Mouse (Mus musculus) MEL (cell line): ENCODE results near the gene Napepld. TPM values are rescaled to one million over a fixed set of nuclear protein-coding genes. Genes with fewer than 3 reads are reported as not detected.

Experiments
- DNase-seq: peaks from one replicate; pipeline ENCODE4 v3.0.0; 2011; ENCODE audit warnings: low read depth, low spot score
- H3K27ac ChIP-seq: 2 replicates; pipeline ENCODE4 v1.5.1; 2012; ENCODE audit warnings: low read depth, mild to moderate bottlenecking, control low read depth, low read length, moderate library complexity; ENCODE audit not compliant: control insufficient read depth
- H3K27me3 ChIP-seq, 2 experiments: fragments of 150-350 bp in 1 of 2; sonication (generic) in 1 of 2; 2 replicates each; pipeline ENCODE4 v1.6.1; 2012; ENCODE audit warnings: low read length in 2 of 2, mild to moderate bottlenecking in 2 of 2, improper control_type of control experiment in 1 of 2, moderate library complexity in 1 of 2; ENCODE audit not compliant: insufficient read depth in 2 of 2, control insufficient read depth in 1 of 2
- H3K36me3 ChIP-seq, 2 experiments: 2 replicates each; pipeline ENCODE4 v1.6.1; 2012 to 2014; ENCODE audit warnings: low read length in 2 of 2, improper control_type of control experiment in 1 of 2, inconsistent platforms in 1 of 2, mild to moderate bottlenecking in 1 of 2; ENCODE audit not compliant: insufficient read depth in 2 of 2, control insufficient read depth in 1 of 2
- H3K4me1 ChIP-seq, 2 experiments: fragments of 150-350 bp in 1 of 2; sonication (generic) in 1 of 2; 2 replicates each; pipeline ENCODE4 v1.6.1; 2012; ENCODE audit warnings: low read length in 2 of 2, improper control_type of control experiment in 1 of 2, mild to moderate bottlenecking in 1 of 2; ENCODE audit not compliant: insufficient read depth in 2 of 2, control insufficient read depth in 1 of 2
- H3K4me3 ChIP-seq, 2 experiments: fragments of 150-350 bp in 1 of 2; sonication (generic) in 1 of 2; 2 replicates each; pipeline ENCODE4 v1.5.1; 2012; ENCODE audit warnings: low read depth in 2 of 2, low read length in 2 of 2, mild to moderate bottlenecking in 2 of 2, moderate library complexity in 2 of 2, control low read depth in 1 of 2, improper control_type of control experiment in 1 of 2; ENCODE audit not compliant: control insufficient read depth in 1 of 2, insufficient read depth in 1 of 2
- H3K79me2 ChIP-seq: 2 replicates; pipeline ENCODE4 v1.6.1; 2012; ENCODE audit warnings: mild to moderate bottlenecking, low read length, moderate library complexity; ENCODE audit not compliant: control insufficient read depth, poor library complexity, insufficient read depth
- H3K9ac ChIP-seq: 2 replicates; pipeline ENCODE4 v1.6.1; 2012; ENCODE audit warnings: low read depth, mild to moderate bottlenecking, control low read depth, low read length, moderate library complexity; ENCODE audit not compliant: control insufficient read depth, poor library complexity, severe bottlenecking
- H3K9me3 ChIP-seq: fragments of 150-350 bp; sonication (generic); replicated peaks from 2 replicates; pipeline ENCODE4 v1.6.1; 2012; ENCODE audit warnings: mild to moderate bottlenecking, low read length, improper control_type of control experiment, moderate library complexity; ENCODE audit not compliant: insufficient read depth
- BHLHE40 ChIP-seq: IDR thresholded peaks from 2 replicates; pipeline ENCODE4 v1.6.1; 2012; ENCODE audit warnings: low read depth, mild to moderate bottlenecking, inconsistent platforms, low read length, improper control_type of control experiment, borderline replicate concordance
- CHD1 ChIP-seq: IDR thresholded peaks from 2 replicates; pipeline ENCODE4 v1.6.1; 2012; ENCODE audit warnings: low read depth, mild to moderate bottlenecking, inconsistent platforms, low read length, improper control_type of control experiment
- CTCF ChIP-seq, 3 experiments: IDR thresholded peaks in 2 of 3; conservative IDR thresholded peaks in 1 of 3; 2 replicates each; pipeline ENCODE4 v1.5.1; 2011 to 2012; ENCODE audit warnings: low read length in 3 of 3, low read depth in 2 of 3, mild to moderate bottlenecking in 2 of 3, improper control_type of control experiment in 1 of 3, inconsistent platforms in 1 of 3, mixed read lengths in 1 of 3, moderate library complexity in 1 of 3; ENCODE audit not compliant: control insufficient read depth in 1 of 3, insufficient read depth in 1 of 3, poor library complexity in 1 of 3, severe bottlenecking in 1 of 3
- E2F4 ChIP-seq: IDR thresholded peaks from 2 replicates; pipeline ENCODE4 v1.6.1; 2011; ENCODE audit warnings: low read depth, low read length, improper control_type of control experiment, borderline replicate concordance
- ELF1 ChIP-seq: IDR thresholded peaks from 2 replicates; pipeline ENCODE4 v1.6.1; 2014; ENCODE audit warnings: low read depth, mild to moderate bottlenecking, inconsistent platforms, low read length, improper control_type of control experiment, moderate library complexity
- EP300 ChIP-seq, 2 experiments: IDR thresholded peaks; 2 replicates each; pipeline ENCODE4 v1.6.1; 2011; ENCODE audit warnings: improper control_type of control experiment in 2 of 2, low read length in 2 of 2, low read depth in 1 of 2, mild to moderate bottlenecking in 1 of 2
- ETS1 ChIP-seq: IDR thresholded peaks from 2 replicates; pipeline ENCODE4 v1.6.1; 2012; ENCODE audit warnings: low read depth, mild to moderate bottlenecking, inconsistent platforms, low read length, improper control_type of control experiment, moderate library complexity
- GABPA ChIP-seq: IDR thresholded peaks from 2 replicates; pipeline ENCODE4 v1.6.1; 2012; ENCODE audit warnings: low read depth, mild to moderate bottlenecking, inconsistent platforms, low read length, improper control_type of control experiment, moderate library complexity
- KAT2A ChIP-seq: conservative IDR thresholded peaks from 2 replicates; pipeline ENCODE4 v1.6.1; 2012; ENCODE audit warnings: low read depth, low read length, improper control_type of control experiment, inconsistent platforms
- MAFK ChIP-seq: IDR thresholded peaks from 2 replicates; pipeline ENCODE4 v1.6.1; 2011; ENCODE audit warnings: low read depth, mild to moderate bottlenecking, low read length, improper control_type of control experiment, borderline replicate concordance
- MAX ChIP-seq: IDR thresholded peaks from 2 replicates; pipeline ENCODE4 v1.6.1; 2011; ENCODE audit warnings: low read length, improper control_type of control experiment
- MEF2A ChIP-seq: IDR thresholded peaks from 2 replicates; pipeline ENCODE4 v1.6.1; 2014; ENCODE audit warnings: low read depth, mild to moderate bottlenecking, inconsistent platforms, low read length, improper control_type of control experiment; ENCODE audit not compliant: poor library complexity, insufficient replicate concordance, severe bottlenecking; ENCODE audit errors: extremely low read depth
- MYB ChIP-seq: IDR thresholded peaks from 2 replicates; pipeline ENCODE4 v1.6.1; 2011; ENCODE audit warnings: mild to moderate bottlenecking, low read depth, low read length, improper control_type of control experiment
- NRF1 ChIP-seq: IDR thresholded peaks from 2 replicates; pipeline ENCODE4 v1.6.1; 2014; ENCODE audit warnings: low read depth, mild to moderate bottlenecking, inconsistent platforms, low read length, improper control_type of control experiment, moderate library complexity; ENCODE audit not compliant: poor library complexity, insufficient read depth, severe bottlenecking
- POLR2AphosphoS2 ChIP-seq: IDR thresholded peaks from 2 replicates; pipeline ENCODE4 v1.6.1; 2011; ENCODE audit warnings: low read length, improper control_type of control experiment
- POLR2AphosphoS5 ChIP-seq: IDR thresholded peaks from 2 replicates; pipeline ENCODE4 v1.6.1; 2012; ENCODE audit warnings: low read depth, borderline replicate concordance, mild to moderate bottlenecking, inconsistent platforms, low read length, moderate library complexity, mixed read lengths
- RAD21 ChIP-seq: IDR thresholded peaks from 2 replicates; pipeline ENCODE4 v1.6.1; 2011; ENCODE audit warnings: mild to moderate bottlenecking, low read depth, low read length, improper control_type of control experiment
- RCOR1 ChIP-seq: IDR thresholded peaks from 2 replicates; pipeline ENCODE4 v1.6.1; 2012; ENCODE audit warnings: low read depth, mild to moderate bottlenecking, inconsistent platforms, low read length, improper control_type of control experiment
- SIN3A ChIP-seq: IDR thresholded peaks from 2 replicates; pipeline ENCODE4 v1.6.1; 2012; ENCODE audit warnings: low read length, improper control_type of control experiment, inconsistent platforms
- TAL1 ChIP-seq: IDR thresholded peaks from 2 replicates; pipeline ENCODE4 v1.6.1; 2012; ENCODE audit warnings: mild to moderate bottlenecking, inconsistent platforms, low read length, moderate library complexity, mixed read lengths
- TBP ChIP-seq: IDR thresholded peaks from 2 replicates; pipeline ENCODE4 v1.8.0; 2011; ENCODE audit warnings: low read depth, low read length, improper control_type of control experiment
- TCF12 ChIP-seq: IDR thresholded peaks from 2 replicates; pipeline ENCODE4 v1.6.1; 2014; ENCODE audit warnings: low read depth, mild to moderate bottlenecking, inconsistent platforms, low read length, improper control_type of control experiment, moderate library complexity
- USF1 ChIP-seq: IDR thresholded peaks from 2 replicates; pipeline ENCODE4 v1.6.1; 2014; ENCODE audit warnings: low read depth, mild to moderate bottlenecking, inconsistent platforms, low read length, improper control_type of control experiment, moderate library complexity
- USF2 ChIP-seq, 2 experiments: IDR thresholded peaks; 2 replicates each; pipeline ENCODE4 v1.6.1; 2011 to 2012; ENCODE audit warnings: improper control_type of control experiment in 2 of 2, low read length in 2 of 2, borderline replicate concordance in 1 of 2, inconsistent platforms in 1 of 2, low read depth in 1 of 2, mild to moderate bottlenecking in 1 of 2; ENCODE audit not compliant: insufficient read depth in 1 of 2
- ZC3H11A ChIP-seq: IDR thresholded peaks from 2 replicates; pipeline ENCODE4 v1.6.1; 2012; ENCODE audit warnings: low read depth, mild to moderate bottlenecking, inconsistent platforms, low read length, improper control_type of control experiment
- ZNF384 ChIP-seq: IDR thresholded peaks from 2 replicates; pipeline ENCODE4 v1.6.1; 2012; ENCODE audit warnings: low read depth, mild to moderate bottlenecking, inconsistent platforms, low read length, improper control_type of control experiment
- polyA plus RNA-seq, 2 experiments: library from polyadenylated mRNA; stranded (reverse) in 1 of 2; unstranded in 1 of 2; fragments of >175 nt in 1 of 2; fragments of >200 nt in 1 of 2; gene quantifications; 2 replicates each; pipeline versions ENCODE4 v1.2.1 to v1.2.4; 2012; ENCODE audit warnings: low replicate concordance in 2 of 2, low read depth in 1 of 2; ENCODE audit not compliant: insufficient read length in 2 of 2, insufficient read depth in 1 of 2, missing spikeins in 1 of 2
- total RNA-seq: library from RNA; depleted of rRNA; stranded (reverse); fragments of 300-350 nt; gene quantifications from 2 replicates; pipeline ENCODE4 v1.2.3, GENCODE M21; 2012

The Napepld gene
- total and polyA plus RNA-seq, 3 experiments: 1.5 to 3.0 TPM; not detected in 1

DNA sequence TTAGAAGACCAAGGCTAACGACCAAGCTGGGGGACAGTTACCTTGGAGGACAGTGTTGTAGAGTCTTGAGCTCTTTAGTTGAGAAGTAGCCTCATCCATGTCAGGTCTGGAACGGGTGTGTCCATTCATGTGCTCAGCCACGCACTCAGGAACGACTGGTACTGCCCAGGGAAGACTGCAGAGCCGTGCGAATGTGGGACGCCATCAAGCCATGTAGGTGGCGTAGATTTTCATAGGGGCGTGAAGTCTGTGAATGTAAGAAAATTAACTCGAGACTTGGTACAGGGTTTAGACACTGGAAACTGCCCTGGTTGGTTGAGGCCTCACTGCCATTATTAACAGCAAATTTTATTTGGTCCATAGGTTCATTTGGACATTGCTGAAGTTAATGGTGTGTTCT lies 42.4 kb upstream of the Napepld start:
- H3K27ac ChIP-seq: no peak overlapping the region
- H3K9ac ChIP-seq: no peak overlapping the region
- H3K36me3 ChIP-seq: peaks cover 0 to 25% of the 10 kb centered on the region in 2 experiments; a peak in 3 of 4 replicates
- no peaks in the 10 kb centered on the region for H3K4me1 ChIP-seq
- DNase-seq: no peak
- TF ChIP-seq RAD21 (no peak), USF1 (no peak), KAT2A (no peak), ZNF384 (no peak), ETS1 (no peak), BHLHE40 (no peak), TAL1 (no peak), USF2 (IDR thresholded peaks at IDR 0.05; ENCODE audit: borderline replicate concordance in 1 of 2, insufficient read depth in 1 of 2, low read depth in 1 of 2, low read length in 2 of 2) (no peak), TCF12 (no peak), SIN3A (no peak), MEF2A (no peak), NRF1 (no peak), GABPA (no peak), RCOR1 (no peak)
- H3K79me2 ChIP-seq: peaks cover 2% of the 10 kb centered on the region; the same call in 1 of the 2 replicates
- H3K9me3 ChIP-seq: no peaks in the 10 kb centered on the region
- no peaks in the 10 kb centered on the region for H3K27me3 ChIP-seq
- no peak overlapping the region for H3K4me3 ChIP-seq

DNA sequence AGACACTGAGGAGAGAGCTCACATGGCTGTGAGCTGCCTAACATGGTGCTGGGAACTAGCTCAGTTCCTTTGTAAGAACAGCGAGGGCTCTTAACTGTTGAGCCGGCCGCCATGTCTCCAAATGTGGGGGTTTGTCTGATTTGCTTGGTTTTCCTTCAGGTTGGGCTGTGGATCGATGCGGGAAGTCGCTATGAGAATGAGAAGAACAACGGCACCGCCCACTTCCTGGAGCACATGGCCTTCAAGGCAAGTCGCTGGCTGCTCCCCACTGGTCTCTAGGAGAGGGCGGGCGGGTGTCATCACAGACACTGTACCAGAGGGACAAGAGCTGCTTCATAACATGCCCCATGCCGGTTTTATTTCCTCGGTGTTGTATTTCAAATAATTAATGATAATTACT lies 38.7 kb upstream of the Napepld start:
- Histone ChIP-seq H3K79me2 (peaks cover 16% of the 10 kb centered on the region), H3K4me1 (peaks cover 0 to 14% of the 10 kb centered on the region in 2 experiments; a peak in 3 of 4 replicates), H3K27me3 (no peaks in the 10 kb centered on the region)
- no peak for DNase-seq
- TF ChIP-seq USF1: no peak
- TF ChIP-seq MAX: no peak
- TF ChIP-seq MYB: no peak
- no peak for TF ChIP-seq KAT2A
- no peak for TF ChIP-seq E2F4
- TF ChIP-seq ELF1: no peak
- TF ChIP-seq RCOR1: no peak
- TF ChIP-seq ETS1: no peak
- TF ChIP-seq MAFK: no peak
- no peak for TF ChIP-seq USF2 (IDR thresholded peaks at IDR 0.05; ENCODE audit: borderline replicate concordance in 1 of 2, insufficient read depth in 1 of 2, low read depth in 1 of 2, low read length in 2 of 2)
- no peak for TF ChIP-seq CTCF (IDR thresholded peaks at IDR 0.05 in 2 of 3, conservative IDR thresholded peaks at IDR 0.05 in 1 of 3; ENCODE audit: control insufficient read depth in 1 of 3, insufficient read depth in 1 of 3, low read depth in 2 of 3, low read length in 3 of 3, poor library complexity in 1 of 3, severe bottlenecking in 1 of 3)
- TF ChIP-seq ZC3H11A: no peak
- no peak for TF ChIP-seq TBP
- no peak for TF ChIP-seq EP300 (IDR thresholded peaks at IDR 0.05; ENCODE audit: low read depth in 1 of 2, low read length in 2 of 2)
- TF ChIP-seq POLR2AphosphoS2: no peak
- no peak for TF ChIP-seq CHD1
- no peak for TF ChIP-seq POLR2AphosphoS5
- TF ChIP-seq GABPA: no peak
- TF ChIP-seq, all 39 proteins: peak for 0
- peaks cover 4 to 10% of the 10 kb centered on the region in 2 experiments for H3K36me3 ChIP-seq
- no peak overlapping the region for H3K9ac ChIP-seq
- no peaks in the 10 kb centered on the region for H3K9me3 ChIP-seq
- H3K4me3 ChIP-seq: no peak overlapping the region
- no peak overlapping the region for H3K27ac ChIP-seq
